Mouse (Mus musculus): ENCODE results near the gene Orm2.

The Orm2 gene

GRCm38 (mm10) chr4:63377483-63377882 is 15.2 kb downstream of the Orm2 start:
- no peak for DNase-seq (ENCODE audit: low spot score in 2 of 2)

- DNase-seq (ENCODE audit: low spot score in 2 of 2): no peak
These were observed 20.6 kb downstream of the Orm2 start for GRCm38 (mm10) chr4:63382676-63383369.

- no peak for DNase-seq (ENCODE audit: low spot score in 2 of 2)
These were observed 21.2 kb downstream of the Orm2 start for GRCm38 (mm10) chr4:63383474-63383873.

GRCm38 (mm10) chr4:63384262-63384661 is 22.0 kb downstream of the Orm2 start:
- no peak for DNase-seq (ENCODE audit: low spot score in 2 of 2)

GRCm38 (mm10) chr4:63385253-63385652 is 23.0 kb downstream of the Orm2 start:
- no peak for DNase-seq (ENCODE audit: low spot score in 2 of 2)

- no peak for DNase-seq (ENCODE audit: low spot score in 2 of 2)
These were observed 23.5 kb downstream of the Orm2 start for GRCm38 (mm10) chr4:63385784-63386183.

GRCm38 (mm10) chr4:63388029-63388428 is 25.8 kb downstream of the Orm2 start:
- no peak for DNase-seq (ENCODE audit: low spot score in 2 of 2)

GRCm38 (mm10) chr4:63389121-63389886 is 27.1 kb downstream of the Orm2 start:
- no peak for DNase-seq (ENCODE audit: low spot score in 2 of 2)

- DNase-seq (ENCODE audit: low spot score in 2 of 2): no peak
These were observed 27.8 kb downstream of the Orm2 start for GRCm38 (mm10) chr4:63389887-63390528.

GRCm38 (mm10) chr4:63391322-63391721 is 29.1 kb downstream of the Orm2 start:
- no peak for DNase-seq (ENCODE audit: low spot score in 2 of 2)

- no peak for DNase-seq (ENCODE audit: low spot score in 2 of 2)
These were observed 35.8 kb downstream of the Orm2 start for GRCm38 (mm10) chr4:63397981-63398537.

- DNase-seq (ENCODE audit: low spot score in 2 of 2): no peak
These were observed 36.8 kb downstream of the Orm2 start for GRCm38 (mm10) chr4:63398854-63399609.

- DNase-seq (ENCODE audit: low spot score in 2 of 2): no peak
These were observed 37.5 kb downstream of the Orm2 start for GRCm38 (mm10) chr4:63399691-63400270.

- DNase-seq (ENCODE audit: low spot score in 2 of 2): no peak
These were observed 38.5 kb downstream of the Orm2 start for GRCm38 (mm10) chr4:63400541-63401306.

- DNase-seq (ENCODE audit: low spot score in 2 of 2): no peak
These were observed 39.4 kb downstream of the Orm2 start for GRCm38 (mm10) chr4:63401620-63402019.

- no peak for DNase-seq (ENCODE audit: low spot score in 2 of 2)
These were observed 39.8 kb downstream of the Orm2 start for GRCm38 (mm10) chr4:63402056-63402455.

GRCm38 (mm10) chr4:63402558-63402957 is 40.3 kb downstream of the Orm2 start:
- DNase-seq (ENCODE audit: low spot score in 2 of 2): no peak

- peak; percentile 59 to 62 for DNase-seq (ENCODE audit: low spot score in 2 of 2)
These were observed 41.1 kb downstream of the Orm2 start, which contains the start of gene Akna for GRCm38 (mm10) chr4:63403040-63403959. Gene Akna, minus strand, starts transcription at chr4:63403354.

- DNase-seq (ENCODE audit: low spot score in 2 of 2): no peak
These were observed 42.0 kb downstream of the Orm2 start for GRCm38 (mm10) chr4:63404205-63404604.
